ENCODE assay signal across 26 mouse cellular contexts in the genomic region with DNA sequence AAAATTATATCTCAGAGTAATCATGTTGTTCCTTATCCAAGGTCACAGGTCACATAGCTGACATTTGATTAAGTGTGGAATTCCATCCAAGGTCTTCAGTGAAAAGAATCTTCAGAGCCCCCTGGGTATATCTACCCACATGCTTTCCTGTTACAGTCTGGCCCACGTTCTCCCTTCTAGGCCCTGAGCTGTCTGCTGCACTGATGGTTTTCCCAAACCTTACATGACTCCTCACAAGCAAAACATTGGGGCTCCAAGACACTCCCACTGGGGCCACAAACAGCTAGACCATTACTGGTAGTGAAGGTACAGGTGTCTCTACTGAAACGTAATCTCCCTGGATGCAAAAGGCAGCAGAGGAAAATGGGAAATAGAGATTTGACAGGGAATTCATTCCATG. TPM values are rescaled to one million over a fixed set of nuclear protein-coding genes. Genes with fewer than 3 reads are reported as not detected.
DNase-seq lines count a peak whose midpoint lies in the region; ATAC-seq lines count a peak whose summit lies in the region.
"Had no signal": no experiment of that assay in that cellular context is flagged by ENCODE, and none has a peak within 500 bp of the region (broad histone marks: within the 10 kb centered on the region; RNA-seq: fewer than 3 reads in every experiment).

No protein-coding gene starts in this region.

- peaks cover 16% of the 10 kb centered on the region for H3K4me1 ChIP-seq in limb, embryonic 13.5 days
- H3K4me1 ChIP-seq in limb, embryonic 10.5 days, result 0 out of 2 replicates have a peak, but pooled peaks cover 3% of the 10 kb centered on the region
- H3K4me1 ChIP-seq: forebrain, embryonic 13.5 days; forebrain, embryonic 15.5 days had no signal

- no peaks in the 10 kb centered on the region for H3K9me3 ChIP-seq in limb, embryonic 13.5 days
- H3K9me3 ChIP-seq in limb, embryonic 10.5 days (replicated peaks), result no peaks in the 10 kb centered on the region
- H3K9me3 ChIP-seq: embryonic facial prominence, embryonic 10.5 days; embryonic facial prominence, embryonic 12.5 days; forebrain, embryonic 13.5 days; forebrain, embryonic 15.5 days; G1E had no signal

- no peaks in the 10 kb centered on the region for H3K27me3 ChIP-seq in limb, embryonic 13.5 days
- no peaks in the 10 kb centered on the region for H3K27me3 ChIP-seq in limb, embryonic 10.5 days (ENCODE audit: low read depth, poor library complexity, severe bottlenecking)
- H3K27me3 ChIP-seq: CH12.LX; embryonic facial prominence, embryonic 12.5 days; forebrain, embryonic 13.5 days; forebrain, embryonic 15.5 days; Patski had no signal

- 41% methylated on average over 2 of the region's 2 CpGs for WGBS in limb, embryonic 13.5 days
- WGBS in limb, embryonic 10.5 days, result 58% methylated on average over 2 of the region's 2 CpGs

- no peak overlapping the region for H3K4me2 ChIP-seq in limb, embryonic 13.5 days (replicated peaks)
- H3K4me2 ChIP-seq: embryonic facial prominence, embryonic 12.5 days; forebrain, embryonic 13.5 days; forebrain, embryonic 15.5 days had no signal

- no peak overlapping the region for H3K9ac ChIP-seq in limb, embryonic 13.5 days
- H3K9ac ChIP-seq: embryonic facial prominence, embryonic 12.5 days; forebrain, embryonic 13.5 days; forebrain, embryonic 15.5 days; forebrain, postnatal 0 days had no signal

- peak; percentile 57 to 74 for DNase-seq in adrenal gland, adult (ENCODE audit: inconsistent age in 2 of 2, low spot score in 1 of 2)
- no peak for DNase-seq in adrenal gland, postnatal 25 days
- DNase-seq in adrenal gland, postnatal 10 days, result peak; percentile 16
- no peak for DNase-seq in adrenal gland, adult 18-20 months (ENCODE audit: low spot score in 2 of 2)
- DNase-seq in embryo, embryonic 10.5 days (ENCODE audit: low spot score), result peak; percentile 23
- DNase-seq in embryo, embryonic 11 days, result no peak
- DNase-seq in limb, embryonic 10.5 days (ENCODE audit: low spot score), result no peak
- DNase-seq: B cell, adult 2 months; cerebellum, adult 11-12 months; cerebellum, adult 2 months; cerebellum, adult 9-10 months; cerebellum, postnatal 10 days; cerebellum, postnatal 25 days; forebrain, postnatal 0 days had no signal

- ATAC-seq in limb, embryonic 13.5 days (ENCODE audit: low FRiP score, low read depth), result 0 out of 2 replicates have a peak, but pooled peaks have one; percentile 32
- ATAC-seq: activated CD4-positive, CD25-positive, alpha-beta regulatory T cell, adult 4 months; CD4-positive, CD25-positive, alpha-beta regulatory T cell, adult 4 months; forebrain, embryonic 13.5 days; forebrain, embryonic 15.5 days; forebrain, postnatal 0 days; Patski had no signal

- no peak overlapping the region for H3K27ac ChIP-seq in limb, embryonic 13.5 days
- H3K27ac ChIP-seq in limb, embryonic 10.5 days, result no peak overlapping the region
- H3K27ac ChIP-seq: embryonic facial prominence, embryonic 10.5 days; embryonic facial prominence, embryonic 12.5 days; forebrain, embryonic 13.5 days; forebrain, embryonic 15.5 days had no signal

- no peaks in the 10 kb centered on the region for H3K36me3 ChIP-seq in limb, embryonic 13.5 days
- H3K36me3 ChIP-seq in limb, embryonic 10.5 days, result no peaks in the 10 kb centered on the region
- H3K36me3 ChIP-seq: embryonic facial prominence, embryonic 10.5 days; embryonic facial prominence, embryonic 12.5 days; forebrain, embryonic 15.5 days; G1E had no signal

- H3K4me3 ChIP-seq in limb, embryonic 13.5 days, result no peak overlapping the region
- H3K4me3 ChIP-seq in limb, embryonic 10.5 days, result no peak overlapping the region
- H3K4me3 ChIP-seq: embryonic facial prominence, embryonic 10.5 days; embryonic facial prominence, embryonic 12.5 days; forebrain, embryonic 13.5 days; forebrain, embryonic 15.5 days had no signal

RNA-seq across cellular contexts. Expression of a gene that starts 57.9 kb away (rescaled TPM):
- not detected in 2 replicates for total RNA-seq in adrenal gland, postnatal 25 days (2021)
- total RNA-seq in adrenal gland, postnatal 10 days (2021), result not detected
- not detected for total RNA-seq in adrenal gland, adult 18-20 months (2021)
- polyA plus RNA-seq in limb, embryonic 13.5 days (2015; fragmentation: Nextera tagmentation; extraction: Ambion mirVana), result not detected in 2 replicates
- polyA plus RNA-seq in limb, embryonic 10.5 days (2016; fragmentation: Nextera tagmentation; extraction: Ambion mirVana), result not detected in 2 replicates
- total RNA-seq: CH12.LX; forebrain, postnatal 0 days; G1E had no signal
- polyA plus RNA-seq: activated CD4-positive, CD25-positive, alpha-beta regulatory T cell, adult 4 months; CD4-positive, CD25-positive, alpha-beta regulatory T cell, adult 4 months; cerebellum, adult 2 months; embryonic facial prominence, embryonic 10.5 days; embryonic facial prominence, embryonic 12.5 days; embryonic facial prominence, embryonic 14.5 days; forebrain, embryonic 11.5 days; forebrain, embryonic 13.5 days; forebrain, embryonic 15.5 days; G1E; Patski had no signal

Comparison
In these comparisons a context has a peak if more than half of its experiments do, and no peak if none do; other contexts are left out.
1. DNase-seq: peak in adrenal gland, adult (2 of 2), adrenal gland, postnatal 10 days (single experiment) and embryo, embryonic 10.5 days (single experiment); none in adrenal gland, postnatal 25 days (single experiment), adrenal gland, adult 18-20 months (0 of 2), embryo, embryonic 11 days (single experiment) and limb, embryonic 10.5 days (single experiment).